Mouse (Mus musculus) neural tube, embryonic 14.5 days (tissue): ENCODE data around the gene Evi5. TPM values are rescaled to one million over a fixed set of nuclear protein-coding genes. Genes with fewer than 3 reads are reported as not detected.
A peak's percentile ranks its signal among the peaks of the same experiment; 100 is the strongest.

Experiments used
- ATAC-seq: fragments of 200-750 bp; cut with Nextera tagmentation; 2 replicates; pipeline ENCODE4 v1.8.0; 2017; ENCODE audit warnings: low read depth, mild to moderate bottlenecking, moderate TSS enrichment, moderate library complexity
- H3K27ac ChIP-seq: fragments of 300-500 bp; sonication (generic); 2 replicates; pipeline ENCODE4 v1.5.1; 2014; ENCODE audit warnings: low read depth, mild to moderate bottlenecking, control low read depth, low read length, moderate library complexity, mixed read lengths
- H3K27me3 ChIP-seq: fragments of 300-500 bp; sonication (generic); 2 replicates; pipeline ENCODE4 v1.6.1; 2014; ENCODE audit warnings: low read length; ENCODE audit not compliant: control insufficient read depth, insufficient read depth
- H3K36me3 ChIP-seq: fragments of 300-500 bp; sonication (generic); 2 replicates; pipeline ENCODE4 v1.6.1; 2014; ENCODE audit warnings: low read length, mixed read lengths; ENCODE audit not compliant: control insufficient read depth, insufficient read depth
- H3K4me1 ChIP-seq: fragments of 300-500 bp; sonication (generic); 2 replicates; pipeline ENCODE4 v1.6.1; 2014; ENCODE audit warnings: low read length; ENCODE audit not compliant: control insufficient read depth, insufficient read depth
- H3K4me2 ChIP-seq: fragments of 300-500 bp; sonication (generic); 2 replicates; pipeline ENCODE4 v1.6.1; 2014; ENCODE audit warnings: mild to moderate bottlenecking, low read depth, low read length, control low read depth
- H3K4me3 ChIP-seq: fragments of 300-500 bp; sonication (generic); 2 replicates; pipeline ENCODE4 v1.5.1; 2014; ENCODE audit warnings: low read depth, low read length, control low read depth, mixed read lengths
- H3K9ac ChIP-seq: fragments of 300-500 bp; sonication (generic); replicated peaks from 2 replicates; pipeline ENCODE4 v1.6.1; 2014; ENCODE audit warnings: low read depth, mild to moderate bottlenecking, control low read depth, low read length, mixed read lengths
- H3K9me3 ChIP-seq: fragments of 300-500 bp; sonication (generic); 2 replicates; pipeline ENCODE4 v1.6.1; 2016; ENCODE audit warnings: low read length; ENCODE audit not compliant: control insufficient read depth
- WGBS: fragments of 180-500 bp; shearing (Covaris S2); extraction: QIAGEN DNeasy Blood & Tissue Kit; methylation state at CpG from one replicate; pipeline ENCODE4 v1.1.7; 2014; 5-methylcytosine and 5-hydroxymethylcytosine counted together
- polyA plus RNA-seq: library from polyadenylated mRNA; unstranded; fragments of >200 nt; fragmentation: Nextera tagmentation; extraction: Ambion mirVana; gene quantifications from 2 replicates; pipeline ENCODE4 v1.2.1, GENCODE M21; 2014

Gene Evi5
- 56.8 and 59.9 TPM in 2 replicates for polyA plus RNA-seq

DNA sequence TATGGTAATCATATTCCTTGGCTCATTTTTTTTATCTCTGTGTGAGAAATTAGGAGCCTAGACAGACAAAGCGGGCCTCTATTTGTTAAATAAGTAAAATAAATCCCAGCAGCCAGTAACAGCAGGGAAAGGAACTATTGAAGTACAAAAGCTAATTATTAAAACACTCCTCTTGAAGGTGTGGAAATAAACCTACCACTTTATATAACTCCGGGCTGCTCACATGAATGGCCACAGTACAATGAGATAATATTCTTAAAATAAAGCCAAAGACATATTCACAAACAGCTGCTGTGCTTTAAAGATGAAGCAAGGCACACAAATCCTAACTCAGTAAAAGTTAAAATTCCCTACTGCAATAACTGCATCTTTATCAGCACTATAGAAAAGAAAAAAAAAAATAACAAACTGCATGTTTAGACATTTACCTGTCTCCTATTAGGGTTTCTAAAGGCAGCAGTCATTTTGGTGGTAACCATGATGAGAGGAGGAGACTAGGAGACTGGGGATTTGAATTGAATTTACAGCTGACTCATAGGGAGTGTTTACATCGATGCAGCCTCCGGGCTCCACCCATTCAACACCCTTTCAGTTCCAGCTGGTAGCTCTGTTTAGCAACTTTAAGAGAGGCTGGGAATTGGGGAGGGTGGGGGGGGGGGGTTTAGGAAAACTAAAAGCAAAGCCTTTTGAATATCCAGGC lies at the start of gene Evi5:
Gene Evi5 (minus strand): TSS at position 547 of the 700 bp plus-strand sequence.
- no peaks in the 10 kb centered on the region for H3K27me3 ChIP-seq
- H3K4me3 ChIP-seq: no peak within 1 kb of the TSS
- no peaks in the 10 kb centered on the region for H3K36me3 ChIP-seq
- no peak for ATAC-seq
- no peaks in the 10 kb centered on the region for H3K9me3 ChIP-seq
- WGBS: 49% methylated on average over 4 of the region's 4 CpGs
- H3K4me1 ChIP-seq: no peaks in the 10 kb centered on the region
- H3K9ac ChIP-seq: no peak within 1 kb of the TSS
- H3K4me2 ChIP-seq: no peak within 1 kb of the TSS
- no peak within 1 kb of the TSS for H3K27ac ChIP-seq

DNA sequence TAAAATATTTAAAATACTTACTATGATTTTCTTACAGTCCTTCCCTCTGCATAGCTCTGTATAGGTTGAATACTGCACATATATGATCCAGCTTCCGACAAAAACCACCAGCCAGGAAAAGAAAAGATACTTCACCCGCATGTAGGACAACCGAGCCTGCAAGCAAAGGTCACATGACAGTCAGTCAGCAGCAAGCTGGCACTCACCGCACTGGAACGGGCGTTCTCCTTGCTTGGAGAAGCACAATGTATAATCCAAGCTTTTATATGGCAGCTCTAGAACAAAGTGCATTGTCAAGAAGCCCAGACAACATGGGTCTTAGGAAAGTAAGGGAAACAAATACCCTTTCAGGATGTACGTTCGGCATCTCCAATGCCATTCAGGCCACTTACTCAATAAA lies 49.7 kb upstream of the Evi5 start:
- H3K4me3 ChIP-seq: no peak overlapping the region

DNA sequence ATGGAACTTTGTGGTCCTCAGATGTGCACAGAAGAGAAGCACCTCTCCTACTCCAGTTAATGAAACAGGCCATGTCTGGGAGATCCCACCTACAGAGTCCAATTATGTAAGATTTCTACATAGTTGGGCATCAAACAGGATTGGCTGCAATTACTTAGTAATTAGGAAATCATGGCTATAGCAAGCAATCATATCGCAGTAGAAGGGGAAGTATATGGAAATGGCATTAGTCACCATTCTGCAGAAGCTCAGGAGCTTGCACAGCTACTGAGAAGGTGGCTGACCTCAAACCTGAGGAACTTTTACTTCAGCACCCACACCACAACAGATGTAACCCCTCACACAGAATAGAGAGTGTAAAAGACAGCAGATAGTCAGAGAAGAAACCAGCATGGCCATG lies 47.9 kb upstream of the Evi5 start:
- Histone ChIP-seq H3K9me3 (no peaks in the 10 kb centered on the region), H3K4me3 (no peak overlapping the region), H3K9ac (no peak overlapping the region), H3K27ac (no peak overlapping the region), H3K36me3 (no peaks in the 10 kb centered on the region), H3K4me2 (no peak overlapping the region), H3K27me3 (no peaks in the 10 kb centered on the region), H3K4me1 (no peaks in the 10 kb centered on the region)
- 91% methylated on average over 1 of the region's 1 CpGs for WGBS
- ATAC-seq: no peak

More for the DNA sequence above, 49.7 kb upstream of the Evi5 start:
- H3K27me3 ChIP-seq: no peaks in the 10 kb centered on the region
- H3K9ac ChIP-seq: no peak overlapping the region
- WGBS: 72% methylated on average over 8 of the region's 8 CpGs
- H3K4me2 ChIP-seq: no peak overlapping the region
- H3K27ac ChIP-seq: no peak overlapping the region
- H3K9me3 ChIP-seq: no peaks in the 10 kb centered on the region
- no peaks in the 10 kb centered on the region for H3K4me1 ChIP-seq
- H3K36me3 ChIP-seq: no peaks in the 10 kb centered on the region
- no peak for ATAC-seq

DNA sequence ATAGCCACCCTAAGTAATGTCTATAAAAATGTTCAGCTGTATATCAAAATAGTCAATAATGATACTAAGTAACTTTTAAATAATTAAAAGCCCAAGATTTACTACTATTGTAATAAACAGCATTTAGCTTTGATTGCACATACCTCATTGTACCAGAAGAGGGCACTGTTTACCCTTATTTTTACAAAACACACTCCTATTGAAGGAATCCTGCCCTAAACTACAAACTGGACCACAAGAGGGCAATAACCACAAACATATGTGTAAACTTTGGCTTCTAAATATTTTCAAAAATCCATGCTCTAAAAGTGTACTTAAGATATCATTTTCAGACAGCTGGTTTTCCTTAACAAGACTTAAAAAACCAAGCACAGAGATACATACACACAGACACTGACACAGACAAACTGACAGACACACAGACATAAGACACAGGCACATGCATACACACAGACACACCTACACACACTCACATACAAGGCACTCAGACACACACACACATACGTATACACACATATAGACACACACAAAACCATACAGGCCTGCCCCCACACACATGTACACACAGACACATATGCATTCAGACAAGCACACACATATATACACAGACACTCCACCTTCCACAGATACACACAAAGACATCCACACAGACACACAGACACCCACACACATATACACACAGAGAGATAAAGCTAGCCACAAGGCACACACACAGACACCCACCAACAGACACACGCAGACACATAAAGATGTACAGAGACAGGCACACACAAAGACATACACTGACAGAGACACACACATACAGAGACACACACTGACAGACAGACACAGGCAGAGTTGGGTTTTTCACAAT lies 46.7 kb upstream of the Evi5 start:
- Histone ChIP-seq H3K4me1 (no peaks in the 10 kb centered on the region), H3K27ac (no peak overlapping the region), H3K4me3 (no peak overlapping the region), H3K9me3 (no peaks in the 10 kb centered on the region), H3K4me2 (no peak overlapping the region), H3K36me3 (no peaks in the 10 kb centered on the region), H3K27me3 (no peaks in the 10 kb centered on the region), H3K9ac (no peak overlapping the region)
- peak; percentile 52 for ATAC-seq
- 82% methylated on average over 2 of the region's 2 CpGs for WGBS

DNA sequence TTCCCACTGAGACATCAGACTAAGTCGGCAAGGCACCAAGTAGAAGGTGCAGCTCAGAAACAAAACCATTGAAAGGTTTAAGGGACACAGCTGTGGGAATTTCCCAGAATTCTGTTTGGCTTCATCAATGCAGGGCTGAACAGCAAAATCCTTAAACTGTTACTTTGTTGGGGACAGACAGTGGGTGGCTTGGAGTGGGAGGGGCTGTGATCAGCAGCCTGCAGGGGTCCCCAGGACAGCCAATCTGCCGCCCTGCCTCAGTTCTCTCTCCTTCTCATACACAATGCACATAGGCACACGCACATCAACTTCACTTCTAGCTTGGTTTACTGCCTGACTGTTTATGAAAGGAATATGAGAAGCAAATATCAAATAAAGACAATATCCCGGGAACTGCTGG lies 40.4 kb upstream of the Evi5 start:
- Histone ChIP-seq H3K4me2 (no peak overlapping the region), H3K9ac (no peak overlapping the region)
- 21% methylated on average over 4 of the region's 4 CpGs for WGBS

DNA sequence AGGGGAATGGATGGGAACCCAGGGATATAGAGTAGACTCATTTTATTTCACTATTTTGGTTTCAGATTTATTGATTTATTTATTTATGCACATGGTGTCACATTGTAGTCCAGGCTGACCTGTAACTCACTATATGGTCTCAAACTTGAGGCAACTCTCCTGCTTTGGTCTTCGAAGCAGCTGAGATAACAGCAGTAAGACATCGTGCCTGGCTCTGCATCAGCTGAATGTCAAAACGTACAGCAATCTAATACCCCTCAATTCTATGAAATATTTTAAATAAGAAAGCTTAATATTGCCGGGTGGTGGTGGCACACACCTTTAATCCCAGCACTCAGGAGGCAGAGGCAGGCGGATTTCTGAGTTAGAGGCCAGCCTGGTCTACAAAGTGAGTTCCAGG lies 36.1 kb upstream of the Evi5 start:
- no peaks in the 10 kb centered on the region for H3K27me3 ChIP-seq
- peaks cover 35% of the 10 kb centered on the region for H3K36me3 ChIP-seq
- no peak overlapping the region for H3K4me3 ChIP-seq
- ATAC-seq: no peak
- H3K9me3 ChIP-seq: no peaks in the 10 kb centered on the region
- H3K4me2 ChIP-seq: no peak overlapping the region
- no peak overlapping the region for H3K27ac ChIP-seq
- 90% methylated on average over 5 of the region's 5 CpGs for WGBS
- H3K9ac ChIP-seq: no peak overlapping the region
- no peaks in the 10 kb centered on the region for H3K4me1 ChIP-seq

More for the DNA sequence above, 40.4 kb upstream of the Evi5 start:
- Histone ChIP-seq H3K4me3 (no peak overlapping the region), H3K4me1 (no peaks in the 10 kb centered on the region), H3K36me3 (no peaks in the 10 kb centered on the region), H3K9me3 (no peaks in the 10 kb centered on the region), H3K27ac (no peak overlapping the region), H3K27me3 (no peaks in the 10 kb centered on the region)
- peak; percentile 41; the same call in 1 of the 2 replicates for ATAC-seq

DNA sequence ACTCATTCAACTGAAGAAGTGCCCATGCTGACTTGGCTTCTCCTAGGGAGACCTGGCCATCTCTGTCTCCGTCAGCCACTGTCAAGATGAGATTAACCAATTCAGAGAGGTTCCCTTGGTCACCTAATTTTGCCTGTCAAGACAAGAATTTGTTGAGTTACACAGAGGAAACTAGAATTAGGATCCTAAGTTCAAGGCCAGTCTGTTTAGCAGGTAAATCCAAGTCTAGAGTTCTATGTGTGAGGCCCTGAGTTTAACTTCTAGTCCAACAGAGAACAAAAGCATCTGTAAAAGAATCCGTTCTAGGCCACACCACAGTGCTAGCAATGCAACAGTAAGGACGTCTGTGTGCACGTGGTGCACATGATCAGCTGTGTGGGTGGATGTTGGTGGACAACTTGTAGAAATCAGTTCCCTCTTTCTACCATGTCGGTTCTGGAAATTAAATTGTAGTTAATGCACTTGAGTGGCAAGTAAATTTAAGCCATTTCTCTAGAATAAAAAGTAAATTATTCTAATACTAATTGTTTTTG lies 35.2 kb upstream of the Evi5 start:
- H3K9me3 ChIP-seq: no peaks in the 10 kb centered on the region
- no peak overlapping the region for H3K9ac ChIP-seq
- no peak overlapping the region for H3K4me3 ChIP-seq
- no peaks in the 10 kb centered on the region for H3K27me3 ChIP-seq
- H3K4me2 ChIP-seq: no peak overlapping the region
- no peak for ATAC-seq
- no peaks in the 10 kb centered on the region for H3K4me1 ChIP-seq
- peaks cover 44% of the 10 kb centered on the region for H3K36me3 ChIP-seq
- 74% methylated on average over 5 of the region's 5 CpGs for WGBS
- no peak overlapping the region for H3K27ac ChIP-seq

DNA sequence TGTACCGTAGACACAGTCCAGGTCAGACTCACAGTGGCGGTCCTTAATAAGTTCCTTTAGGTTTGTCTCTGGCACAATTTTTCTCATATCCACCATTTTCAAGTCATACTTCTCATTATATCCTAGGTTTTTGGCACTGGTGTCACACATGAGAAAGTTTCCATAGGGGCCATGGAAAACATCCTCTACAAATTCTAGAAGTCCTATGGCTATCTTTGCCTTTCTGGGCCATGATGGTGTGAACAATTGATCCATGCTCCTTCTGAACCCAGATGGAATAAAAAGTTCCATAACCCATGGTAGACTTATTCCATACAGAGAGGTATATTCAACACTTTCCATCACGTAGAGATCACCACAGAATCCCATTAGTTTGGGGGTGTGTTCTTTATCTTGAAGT lies 34.8 kb upstream of the Evi5 start:
- no peak for ATAC-seq
- 88% methylated on average over 3 of the region's 3 CpGs for WGBS
- Histone ChIP-seq H3K9me3 (no peaks in the 10 kb centered on the region), H3K27ac (no peak overlapping the region), H3K36me3 (peaks cover 48% of the 10 kb centered on the region), H3K4me2 (no peak overlapping the region), H3K4me1 (no peaks in the 10 kb centered on the region), H3K27me3 (no peaks in the 10 kb centered on the region), H3K4me3 (no peak overlapping the region), H3K9ac (no peak overlapping the region)
